Comparison of ENCODE assay signal across 9 mouse cellular contexts in genomic region chr17:27557181-27557926, GRCm38 (mm10). TPM values are rescaled to one million over a fixed set of nuclear protein-coding genes. Genes with fewer than 3 reads are reported as not detected.
DNase-seq lines count a peak whose midpoint lies in the region; ATAC-seq lines count a peak whose summit lies in the region.
"Had no signal": no experiment of that assay in that cellular context is flagged by ENCODE, and none has a peak within 500 bp of the region (broad histone marks: within the 10 kb centered on the region; RNA-seq: fewer than 3 reads in every experiment).

No protein-coding gene starts in this region.

- peak overlapping the region; percentile 91 for H3K9ac ChIP-seq in liver, embryonic 13.5 days

- no peaks in the 10 kb centered on the region for H3K9me3 ChIP-seq in liver, embryonic 13.5 days (replicated peaks)

- peak overlapping the region; percentile 97 for H3K4me2 ChIP-seq in liver, embryonic 13.5 days

- under 1% methylated on average over 74 of the region's 75 CpGs for WGBS in liver, embryonic 13.5 days (ENCODE audit: insufficient replicate concordance)

- peak overlapping the region; percentile 80 for H3K4me3 ChIP-seq in liver, embryonic 13.5 days (replicated peaks)

- ATAC-seq in hematopoietic stem cell, adult 5-6 weeks (replicated peaks in 1 of 2; ENCODE audit: insufficient read depth in 1 of 2, low FRiP score in 2 of 2, low TSS enrichment in 1 of 2, low read depth in 1 of 2, poor library complexity in 2 of 2, severe bottlenecking in 2 of 2): peak; percentile 8 to 9; a peak in 1 of 4 replicates
- peak; percentile 9; the same call in 1 of the 2 replicates for ATAC-seq in liver, embryonic 13.5 days (ENCODE audit: low read depth)

- H3K36me3 ChIP-seq in liver, embryonic 13.5 days: peaks cover 31% of the 10 kb centered on the region

- H3K27me3 ChIP-seq in liver, embryonic 13.5 days: no peaks in the 10 kb centered on the region
- H3K27me3 ChIP-seq: Patski had no signal

- peak overlapping the region; percentile 95 for H3K27ac ChIP-seq in liver, embryonic 13.5 days

- peak; percentile 56 for DNase-seq in adrenal gland, postnatal 10 days
- no peak for DNase-seq in adrenal gland, adult 8-10 months
- peak; percentile 72 for DNase-seq in 3T3-L1 (ENCODE audit: low read depth, low spot score)
- DNase-seq in cerebellum, postnatal 14 days: peak; percentile 59 to 69
- DNase-seq in liver, embryonic 13.5 days: peak; percentile 65
- peak; percentile 84 for DNase-seq in naive thymus-derived CD4-positive, alpha-beta T cell, adult 2 months (ENCODE audit: low read depth)
- DNase-seq in thymus, postnatal 14 days: peak; percentile 95

- peaks cover 91% of the 10 kb centered on the region for H3K4me1 ChIP-seq in liver, embryonic 13.5 days (replicated peaks)

RNA-seq across cellular contexts. Expression of gene Hmga1, which starts 1.1 kb away (rescaled TPM):
- total RNA-seq in adrenal gland, postnatal 10 days (2021): 10 to 100 TPM; 27.0 to 29.5 TPM
- 10 to 100 TPM; 14.7 to 23.4 (median 20.9) TPM for total RNA-seq in adrenal gland, adult 8-10 months (2022)
- 95.5 and 115 TPM in 2 replicates for total RNA-seq in hematopoietic stem cell, adult 5-6 weeks (2017)
- 226 and 262 TPM in 2 replicates for polyA plus RNA-seq in liver, embryonic 13.5 days (2015; fragmentation: Nextera tagmentation; extraction: Ambion mirVana)

RNA-seq across cellular contexts. Expression of gene AI413582, which starts 8.2 kb away (rescaled TPM):
- 10 to 100 TPM; 10.8 to 15.5 TPM for total RNA-seq in adrenal gland, postnatal 10 days (2021)
- total RNA-seq in adrenal gland, adult 8-10 months (2022): 10 to 100 TPM; 22.9 to 29.4 (median 23.4) TPM
- total RNA-seq in hematopoietic stem cell, adult 5-6 weeks (2017): 13.8 and 14.5 TPM in 2 replicates
- polyA plus RNA-seq in liver, embryonic 13.5 days (2015; fragmentation: Nextera tagmentation; extraction: Ambion mirVana): 13.1 and 13.7 TPM in 2 replicates

RNA-seq across cellular contexts. Expression of gene Grm4, which starts 36.2 kb away (rescaled TPM):
- 1 to 10 TPM; 1.9 to 3.5 TPM for total RNA-seq in adrenal gland, postnatal 10 days (2021)
- 1 to 10 TPM; 2.6 to 3.9 (median 3.2) TPM for total RNA-seq in adrenal gland, adult 8-10 months (2022)
- total RNA-seq in hematopoietic stem cell, adult 5-6 weeks (2017): not detected in 2 replicates
- polyA plus RNA-seq in liver, embryonic 13.5 days (2015; fragmentation: Nextera tagmentation; extraction: Ambion mirVana): not detected in 2 replicates
